Mouse (Mus musculus) fat pad, adult 2 months (tissue): Measurements from ENCODE around the gene Scn4a.

Experiments used
- DNase-seq: peaks from one replicate; pipeline ENCODE4 v3.0.0-alpha.2; 2011; ENCODE audit warnings: low read depth, low spot score; ENCODE audit errors: extremely low read depth

The Scn4a gene

DNA sequence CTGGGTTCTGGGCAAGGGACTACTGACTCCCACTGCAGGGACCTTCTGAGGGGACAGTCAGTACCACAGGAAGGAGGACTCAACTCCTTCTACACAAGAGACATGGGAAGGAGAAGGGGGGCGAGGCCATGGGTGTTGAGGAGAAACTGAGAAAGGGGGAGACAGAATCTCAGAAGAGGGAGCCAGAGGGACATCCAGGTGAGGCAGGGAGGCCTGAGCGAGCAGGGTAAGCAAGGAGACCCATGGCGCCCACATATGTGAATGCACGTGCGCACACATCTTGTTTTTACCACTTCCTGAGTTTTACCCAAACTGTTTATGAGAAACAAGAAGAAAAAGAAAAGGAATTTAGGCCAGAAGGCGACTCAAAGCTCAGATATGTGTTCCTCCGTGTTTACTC lies 35.3 kb downstream of the Scn4a start:
- no peak for DNase-seq

DNA sequence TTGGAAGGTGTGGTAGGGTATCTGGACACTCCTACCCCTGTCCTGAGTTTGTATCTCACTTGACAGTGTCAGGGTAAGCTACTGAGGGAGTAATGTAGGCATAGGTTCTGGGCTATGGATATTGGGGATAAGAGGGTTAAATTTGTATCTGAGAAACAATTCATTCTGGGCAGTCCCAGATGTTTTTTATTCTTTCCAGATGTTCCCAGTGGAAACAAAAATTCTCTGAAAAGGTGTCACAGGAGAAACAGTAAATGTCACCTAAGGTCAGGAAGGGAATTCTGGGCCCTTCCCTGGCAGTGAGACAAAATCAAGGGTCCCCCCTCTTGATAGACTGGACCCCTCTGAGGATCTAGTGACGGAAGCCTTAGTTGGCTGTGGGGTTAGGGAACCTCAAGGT lies 36.7 kb downstream of the Scn4a start:
- DNase-seq: no peak

DNA sequence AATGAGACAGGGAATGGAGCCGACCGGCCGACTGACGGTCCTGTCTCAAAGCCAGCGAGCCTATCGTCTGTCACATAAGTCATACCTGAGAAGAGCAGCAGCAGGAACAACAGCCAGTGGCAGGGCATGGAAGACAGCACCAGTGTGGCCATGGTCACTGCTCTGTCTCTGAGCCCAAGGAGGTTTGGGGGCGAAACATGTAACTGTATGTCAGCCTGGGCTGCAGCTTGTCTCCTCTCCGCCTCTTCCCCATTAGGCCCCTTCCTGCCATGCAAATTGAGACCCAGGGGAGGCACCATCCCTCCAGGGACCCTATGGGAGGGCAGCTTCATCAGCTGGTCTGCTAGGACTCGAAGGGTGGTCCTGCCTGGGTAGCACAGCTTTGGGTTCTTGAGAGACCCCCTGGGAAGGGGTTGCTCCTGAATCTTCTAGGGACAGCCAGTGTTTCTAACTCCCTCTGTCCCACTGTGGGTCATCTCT lies 38.7 kb downstream of the Scn4a start, which contains the start of gene Cd79b:
Gene Cd79b (minus strand): TSS at position 430 of the 480 bp plus-strand sequence.
- DNase-seq: no peak

DNA sequence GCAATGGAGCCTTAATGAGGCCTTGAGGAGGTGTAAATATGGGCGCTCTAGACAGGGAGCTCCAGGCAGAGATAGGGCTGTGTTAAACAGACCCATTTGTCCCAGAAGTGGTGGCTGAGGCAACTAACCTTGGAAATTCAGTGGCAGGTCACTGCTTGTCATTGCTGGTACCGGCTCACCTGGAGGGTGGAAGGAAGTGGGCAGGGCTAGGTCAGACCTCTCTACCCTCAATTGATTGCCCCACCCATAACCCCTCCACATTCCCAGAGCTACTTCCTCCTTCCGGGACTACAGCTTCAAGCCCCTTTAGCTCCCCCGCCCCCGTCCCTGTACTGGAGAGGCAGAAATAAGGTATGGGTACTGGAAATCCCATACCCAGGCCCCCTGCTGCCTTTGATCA lies 39.6 kb downstream of the Scn4a start:
- DNase-seq: no peak

DNA sequence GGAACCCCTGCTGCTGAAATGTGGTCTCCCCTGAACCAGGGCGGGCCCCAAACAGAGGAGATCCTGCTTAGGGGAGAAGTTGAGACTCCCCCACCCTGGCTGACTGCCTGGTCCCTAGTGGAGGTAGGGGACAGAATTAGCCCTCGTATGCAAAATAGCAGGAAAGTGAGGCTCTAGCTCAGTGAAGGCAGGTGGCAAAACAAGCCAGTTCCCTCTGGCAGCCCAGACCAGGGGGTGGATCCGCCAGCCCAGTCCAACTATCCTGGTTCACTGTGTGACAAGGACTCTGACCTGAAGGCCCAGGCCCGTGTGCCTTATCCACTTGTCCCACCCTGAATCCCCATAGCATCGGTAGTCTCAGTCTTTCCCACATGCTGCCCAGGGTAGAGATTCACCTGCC lies 43.0 kb downstream of the Scn4a start:
- DNase-seq: no peak

DNA sequence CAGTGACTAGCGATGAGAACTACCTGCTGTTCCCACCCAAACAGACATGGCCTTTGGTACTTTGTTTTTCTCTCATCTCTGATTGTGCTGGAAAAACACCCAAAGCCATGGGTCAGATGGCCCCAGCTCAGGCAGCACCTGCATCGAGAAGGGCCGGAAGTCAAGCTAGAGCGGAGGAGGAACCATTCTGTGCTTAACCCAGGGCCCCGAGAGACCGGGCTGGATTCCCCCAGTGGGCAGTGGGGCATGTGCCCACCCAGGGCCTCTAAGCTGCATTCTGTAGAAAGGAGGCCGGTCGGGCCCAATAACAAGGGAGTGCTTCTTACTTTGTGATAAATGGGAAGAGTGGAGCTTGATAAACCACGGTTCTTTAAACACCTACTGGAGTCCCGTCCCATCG lies 44.9 kb downstream of the Scn4a start:
- DNase-seq: no peak

DNA sequence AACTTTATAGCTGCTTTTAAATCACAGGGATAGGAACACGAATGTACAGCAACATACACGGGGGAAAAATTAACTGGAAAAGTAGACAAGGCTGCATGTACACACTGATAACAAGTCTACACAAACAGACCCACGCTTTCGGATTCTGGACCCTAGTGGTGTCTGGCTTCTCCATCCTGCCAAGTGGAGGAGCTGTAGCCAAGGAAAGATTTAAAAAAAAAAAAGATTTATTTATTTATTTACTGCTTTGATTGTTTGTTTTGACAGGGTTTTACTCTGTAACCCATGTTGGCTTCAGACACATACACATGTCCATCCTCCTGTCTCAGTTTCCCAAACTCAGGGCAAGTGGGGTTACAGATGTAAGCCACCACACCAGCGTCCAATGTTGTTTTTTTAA lies 45.7 kb downstream of the Scn4a start:
- DNase-seq: no peak

DNA sequence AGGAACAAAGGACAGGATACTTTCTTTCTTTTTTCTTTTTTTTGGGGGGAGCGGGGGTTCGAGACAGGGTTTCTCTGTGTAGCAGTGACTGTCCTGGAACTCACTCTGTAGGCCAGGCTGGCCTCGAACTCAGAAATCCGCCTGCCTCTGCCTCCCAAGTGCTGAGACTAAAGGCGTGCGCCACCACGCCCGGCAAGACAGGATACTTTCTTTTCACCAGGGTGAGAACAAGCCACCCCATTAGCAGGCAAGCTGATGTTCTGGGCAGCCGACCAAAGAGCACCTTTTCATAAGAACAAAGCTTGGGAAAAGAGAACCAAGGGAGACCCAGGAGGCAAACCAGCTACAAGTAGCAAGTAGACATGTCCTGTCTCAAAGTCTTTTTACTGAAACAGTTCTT lies 46.3 kb downstream of the Scn4a start:
- DNase-seq: no peak

DNA sequence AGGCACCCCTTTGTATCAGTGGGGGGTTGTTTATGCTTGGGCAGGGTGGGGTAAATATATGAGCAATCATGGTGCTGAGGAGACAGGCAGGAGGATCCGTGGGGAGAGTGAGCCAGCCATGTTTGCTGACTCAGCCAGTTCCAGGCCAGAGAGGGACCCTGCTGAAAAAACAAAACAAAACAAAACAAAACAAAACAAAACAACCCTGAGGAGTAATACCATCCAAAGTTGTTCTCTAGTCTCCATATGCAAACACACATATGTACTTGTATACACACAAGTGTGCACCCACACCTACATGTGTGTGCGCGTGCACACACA lies 47.1 kb downstream of the Scn4a start:
- DNase-seq: no peak

DNA sequence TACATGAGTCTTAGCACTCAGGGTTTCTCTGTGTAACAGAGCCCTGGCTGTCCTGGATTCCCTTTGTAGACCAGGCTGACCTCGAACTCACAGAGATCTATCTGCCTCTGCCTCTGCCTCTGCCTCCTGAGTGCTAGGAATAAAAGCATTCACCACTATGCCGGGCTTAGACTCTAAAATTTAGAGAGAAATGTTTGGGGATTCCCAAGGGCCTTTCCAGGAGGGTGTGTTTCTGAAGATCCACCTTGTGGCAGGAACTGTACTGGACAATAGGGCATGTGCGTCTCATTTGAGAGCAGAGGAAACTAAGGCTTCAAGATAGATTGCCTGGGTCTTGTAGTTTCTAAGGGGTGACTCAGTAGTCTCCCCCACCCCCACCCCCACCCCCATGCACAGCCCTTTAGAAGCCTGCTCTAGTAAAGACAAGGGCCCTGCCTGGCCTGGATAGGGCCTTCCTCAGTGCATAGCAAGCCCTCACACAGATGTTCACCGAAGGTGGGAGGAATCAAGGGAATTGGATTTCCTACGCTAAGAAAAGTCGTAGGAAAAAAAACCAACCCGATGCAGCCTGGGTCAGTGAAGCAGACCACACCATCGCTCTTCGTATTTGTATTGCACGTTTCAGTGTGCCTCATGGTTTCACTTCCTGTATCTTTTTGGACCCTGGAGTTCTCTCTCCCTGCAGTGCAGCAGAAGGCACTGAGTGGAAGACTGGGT lies 47.6 kb downstream of the Scn4a start:
- no peak for DNase-seq

DNA sequence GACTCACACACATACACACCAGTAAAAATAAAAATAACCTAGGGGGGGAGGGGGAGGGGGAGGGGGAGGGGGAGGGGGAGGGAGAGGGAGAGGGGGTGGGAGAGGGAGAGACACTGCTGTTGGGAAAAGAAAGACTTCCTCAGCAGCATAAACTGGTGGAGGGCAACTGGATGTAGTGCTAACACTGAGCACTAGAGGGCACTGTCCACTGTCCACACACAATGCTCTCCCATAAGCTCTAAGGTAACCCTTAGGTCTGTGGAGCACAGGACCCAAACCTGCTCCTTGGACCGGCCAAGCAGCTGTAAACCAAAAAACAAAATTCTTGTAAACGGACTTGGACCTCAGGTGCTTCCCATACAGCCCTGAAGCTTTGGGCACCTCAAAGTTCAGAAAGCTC lies 50.5 kb downstream of the Scn4a start:
- no peak for DNase-seq

DNA sequence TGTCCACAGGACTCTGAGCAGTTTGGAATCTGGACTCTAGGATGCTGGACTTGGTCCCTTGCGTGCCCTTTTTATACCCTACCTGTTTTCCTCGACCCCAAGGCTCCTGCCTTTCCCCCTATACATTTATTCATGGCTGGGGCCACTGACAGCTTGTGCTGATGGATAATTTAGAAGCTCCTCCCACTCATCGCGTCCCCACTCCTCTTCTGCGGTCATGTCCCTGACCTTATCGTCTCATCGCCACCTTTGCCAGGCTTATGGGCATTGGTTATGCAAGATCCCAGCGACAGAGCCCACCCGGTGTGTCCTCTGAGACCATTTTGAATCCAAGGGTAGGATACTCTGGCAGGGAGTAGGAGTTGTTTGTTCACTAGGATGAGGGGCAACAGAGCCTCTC lies 51.3 kb downstream of the Scn4a start, which contains the start of gene Gh:
Gene Gh (minus strand): TSS at position 101 of the 400 bp plus-strand sequence.
- no peak for DNase-seq

DNA sequence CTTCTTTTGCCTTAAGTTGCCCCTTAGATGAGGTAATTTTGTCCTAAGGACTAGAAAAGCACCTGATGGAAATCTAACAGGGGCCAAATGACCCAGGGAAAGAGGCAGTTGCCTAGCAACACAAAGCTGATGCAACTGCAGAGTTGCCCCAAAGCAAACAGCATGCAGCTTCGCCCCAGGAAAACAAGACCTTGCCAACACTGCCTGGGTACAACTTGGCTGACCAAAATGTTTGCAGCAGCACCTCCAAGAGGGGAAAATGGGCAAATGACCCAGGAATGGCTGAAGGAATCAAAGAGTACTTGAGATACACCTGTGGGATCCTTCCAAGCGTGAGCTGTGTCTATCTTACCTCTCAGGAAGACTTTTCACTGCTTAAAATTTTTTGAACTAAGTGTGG lies 61.2 kb downstream of the Scn4a start:
- DNase-seq: no peak

DNA sequence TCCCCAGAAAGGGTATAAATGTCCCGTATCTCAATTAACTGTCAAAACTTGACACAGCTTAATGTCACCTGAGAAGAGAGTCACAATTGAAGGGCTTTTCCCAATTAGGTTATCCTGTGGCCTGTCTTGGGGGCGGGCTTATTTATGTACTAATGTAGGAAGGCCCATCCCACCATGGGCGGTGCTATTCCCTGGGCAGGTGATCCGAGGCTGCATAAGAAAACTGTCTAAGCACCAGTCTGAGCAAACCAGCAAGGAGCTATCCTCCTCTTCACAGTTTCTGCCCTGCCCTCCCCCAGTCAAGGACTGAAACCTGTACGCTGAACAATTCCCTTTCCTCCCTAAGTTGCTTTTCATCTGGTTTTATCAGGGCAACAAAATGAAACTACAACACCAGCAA lies 62.7 kb downstream of the Scn4a start:
- DNase-seq: no peak

DNA sequence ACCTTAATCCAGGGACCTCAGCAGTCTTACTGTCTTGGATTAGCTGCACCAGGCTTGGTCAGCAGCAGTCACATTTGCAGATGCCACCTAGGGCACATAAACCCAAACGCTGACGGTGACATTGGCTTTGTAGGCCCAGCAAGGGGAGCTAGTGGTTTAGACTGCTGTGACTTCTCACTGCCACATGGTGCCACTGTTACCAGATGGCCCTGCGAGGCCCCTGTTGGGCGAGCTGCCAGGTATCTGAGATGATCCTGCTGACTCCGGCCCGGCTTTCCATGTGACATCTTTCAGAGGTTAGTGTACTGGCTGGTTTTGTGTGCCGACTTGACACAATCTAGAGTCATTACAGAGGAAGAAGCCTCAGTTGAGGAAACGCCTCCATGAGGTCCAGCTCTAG lies 63.7 kb downstream of the Scn4a start:
- no peak for DNase-seq

DNA sequence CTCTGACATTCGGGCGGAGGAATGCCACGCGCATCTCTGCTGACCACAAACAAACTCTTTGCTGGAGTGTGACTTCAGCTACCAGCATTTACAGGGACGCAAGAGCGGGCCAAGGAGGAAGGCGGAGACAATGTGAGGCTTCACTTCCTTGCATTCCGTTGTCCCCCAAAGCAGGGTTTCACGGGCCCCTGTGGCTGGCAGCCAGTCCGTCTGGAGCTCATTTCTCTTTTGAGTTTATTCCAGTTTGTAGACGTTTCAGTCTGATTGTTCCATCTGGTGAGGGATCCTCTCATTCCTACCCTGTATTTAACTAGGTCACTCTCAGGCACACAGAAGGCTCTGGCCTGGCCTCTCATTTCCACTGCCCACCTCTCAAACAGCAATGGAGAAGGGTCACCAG lies 66.1 kb downstream of the Scn4a start:
- DNase-seq: no peak

DNA sequence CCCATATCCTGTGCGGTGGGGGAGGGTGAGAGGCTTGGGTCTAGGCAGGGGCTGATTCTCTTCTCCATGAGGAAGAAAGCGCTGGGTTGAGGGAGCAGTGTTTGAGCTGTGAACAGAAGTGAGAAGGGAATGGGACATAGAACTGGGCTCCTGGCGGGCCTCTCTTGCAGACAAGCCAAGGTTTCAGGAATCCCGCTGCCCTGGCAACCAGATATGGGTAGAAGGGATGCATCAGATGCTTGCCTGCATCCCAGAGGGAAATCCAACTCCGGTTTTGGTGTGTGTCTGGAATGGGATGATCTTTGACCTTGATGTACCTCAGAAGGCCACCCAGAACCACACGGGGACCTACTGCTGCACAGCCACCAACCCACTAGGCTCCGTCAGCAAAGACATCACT lies 66.9 kb downstream of the Scn4a start:
- DNase-seq: no peak

DNA sequence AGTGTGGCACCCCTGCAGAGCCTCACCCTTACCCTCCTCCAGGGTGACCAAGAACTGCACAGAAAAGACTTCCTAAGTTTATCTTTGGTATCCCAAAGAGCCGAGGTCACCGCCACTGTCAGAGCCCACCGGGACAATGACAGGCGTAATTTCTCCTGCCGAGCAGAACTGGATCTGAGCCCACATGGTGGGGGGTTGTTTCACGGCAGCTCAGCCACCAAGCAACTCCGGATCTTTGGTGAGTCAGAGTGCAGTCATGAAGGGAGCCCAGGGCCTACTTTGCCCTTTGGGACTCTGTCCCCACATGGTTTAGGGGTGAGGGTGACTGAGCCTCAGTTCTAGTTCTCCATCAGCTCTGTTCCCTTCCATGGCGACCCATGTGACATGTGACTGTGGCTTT lies 69.0 kb downstream of the Scn4a start:
- no peak for DNase-seq

DNA sequence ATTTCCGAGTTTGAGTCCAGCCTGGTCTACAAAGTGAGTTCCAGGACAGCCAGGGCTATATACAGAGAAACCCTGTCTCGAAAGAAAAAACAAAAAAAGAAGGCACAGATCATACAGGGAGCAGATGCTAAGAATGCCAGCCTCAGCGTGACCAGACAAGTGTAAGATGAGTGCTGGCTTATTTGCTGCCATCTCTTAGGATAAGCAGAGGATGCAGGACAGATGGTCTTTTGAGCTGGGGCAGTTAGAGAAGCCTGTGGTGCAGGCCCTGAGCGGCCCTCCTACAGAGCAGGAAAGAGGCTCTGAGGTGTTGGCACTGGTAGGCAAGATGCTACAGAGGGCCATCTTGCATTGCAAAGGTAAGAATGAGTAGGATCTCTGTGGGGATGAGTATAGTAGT lies 69.7 kb downstream of the Scn4a start:
- DNase-seq: no peak

DNA sequence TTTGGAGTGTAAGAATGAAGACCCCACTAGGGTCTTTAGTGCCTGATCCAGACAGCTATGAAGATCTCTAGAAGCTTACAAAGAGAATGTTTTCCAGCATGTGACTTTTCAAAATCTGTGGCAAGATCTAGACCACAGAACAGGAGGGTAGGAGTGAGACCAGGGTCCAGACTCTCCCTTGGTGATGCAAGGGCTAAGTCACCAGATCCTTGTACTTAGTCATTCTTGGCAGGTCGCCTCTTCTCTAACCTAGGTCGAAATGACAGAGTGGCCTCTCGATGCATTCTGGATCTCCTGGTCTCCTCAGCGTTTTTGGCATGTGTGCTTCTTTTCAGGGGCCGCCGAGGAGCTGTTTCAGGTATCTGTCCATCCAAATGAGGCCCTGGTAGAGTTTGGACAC lies 70.6 kb downstream of the Scn4a start:
- no peak for DNase-seq

DNA sequence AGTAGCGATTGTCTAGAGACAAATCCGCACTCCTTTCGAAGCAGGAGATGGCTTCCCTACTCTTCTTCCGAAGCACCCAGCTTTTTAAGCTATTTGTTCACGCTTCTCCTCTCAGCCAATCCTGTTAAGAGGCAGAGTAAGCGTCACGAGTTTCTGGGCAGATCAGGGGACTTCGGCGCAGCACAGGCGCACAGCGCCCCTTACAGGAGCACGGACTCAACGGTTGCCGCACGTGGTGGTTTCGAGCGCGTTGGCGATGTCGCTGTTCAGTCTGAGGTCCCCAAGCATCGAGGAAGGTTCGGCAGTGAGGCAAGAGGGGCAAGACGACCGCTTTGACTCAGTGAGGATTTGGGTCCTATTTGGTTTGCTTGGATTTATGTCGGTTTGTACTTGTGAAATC lies 76.6 kb downstream of the Scn4a start, which contains the start of gene Tcam1:
Gene Tcam1 (plus strand): TSS at position 219 of the 400 bp plus-strand sequence.
- no peak for DNase-seq

DNA sequence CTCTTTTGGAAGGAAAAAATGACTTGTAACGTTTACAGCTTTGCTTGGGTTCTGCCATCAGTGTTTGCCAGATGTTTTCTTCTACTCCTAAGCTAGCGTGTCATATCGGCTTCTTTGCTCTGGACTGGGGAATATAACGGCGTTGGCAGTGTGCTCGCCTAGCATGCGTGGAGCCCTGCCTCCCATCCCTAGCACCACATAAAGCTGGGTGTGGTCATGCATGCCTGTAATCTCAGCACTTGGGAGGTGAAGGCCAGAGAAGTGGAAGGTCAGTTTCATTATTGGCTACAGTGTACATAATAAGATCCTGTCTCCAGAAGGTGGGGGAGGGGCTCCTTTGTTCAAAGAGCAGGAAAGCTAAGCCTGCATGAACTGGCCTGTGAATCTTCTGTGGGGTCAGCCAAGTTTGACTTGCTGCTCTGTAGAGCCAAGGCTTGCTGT lies 78.1 kb downstream of the Scn4a start:
- no peak for DNase-seq

DNA sequence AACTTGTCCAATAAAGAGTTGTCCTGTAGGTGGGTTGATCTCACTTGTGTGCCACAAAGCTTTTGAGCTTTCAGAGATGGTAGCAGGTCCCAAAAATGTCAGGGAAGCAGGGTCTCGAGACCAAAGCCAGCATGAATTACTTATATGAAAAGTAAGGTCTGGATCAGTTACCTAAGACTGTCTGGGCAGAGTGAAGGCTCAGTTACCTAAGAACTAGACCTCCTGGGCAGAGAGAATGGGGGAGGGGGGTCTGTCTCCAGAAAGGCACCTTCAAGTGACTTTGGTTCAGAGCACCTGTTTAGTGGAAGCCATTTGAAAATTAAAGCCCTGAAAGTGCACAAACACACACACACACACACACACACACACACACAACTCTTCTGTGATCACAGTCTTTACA lies 78.7 kb downstream of the Scn4a start:
- DNase-seq: no peak
